Mouse (Mus musculus) layer of hippocampus, adult 9-10 months (tissue): ENCODE results near the gene Gpam.

Source experiments
- DNase-seq: peaks from one replicate; pipeline ENCODE4 v3.0.0; 2022; ENCODE audit warnings: low spot score

Gpam gene

GRCm38 (mm10) chr19:55101659-55102058, 25.4 kb downstream of the Gpam start:
- DNase-seq = no peak

GRCm38 (mm10) chr19:55100227-55101140, 26.6 kb downstream of the Gpam start:
- no peak for DNase-seq

GRCm38 (mm10) chr19:55099184-55100160, 27.6 kb downstream of the Gpam start:
- DNase-seq = peak; percentile 35

- DNase-seq = no peak
Observed at GRCm38 (mm10) chr19:55098409-55099183, 28.4 kb downstream of the Gpam start.

GRCm38 (mm10) chr19:55097396-55097967, 29.6 kb downstream of the Gpam start:
- DNase-seq = no peak

GRCm38 (mm10) chr19:55096666-55097065, 30.4 kb downstream of the Gpam start:
- DNase-seq = no peak

GRCm38 (mm10) chr19:55095547-55095946, 31.5 kb downstream of the Gpam start:
- no peak for DNase-seq

- DNase-seq = no peak
Observed at GRCm38 (mm10) chr19:55091602-55092413, 35.2 kb downstream of the Gpam start.

- DNase-seq = no peak
Observed at GRCm38 (mm10) chr19:55090885-55091284, 36.2 kb downstream of the Gpam start.

GRCm38 (mm10) chr19:55090142-55090541, 36.9 kb downstream of the Gpam start:
- no peak for DNase-seq

- no peak for DNase-seq
Observed at GRCm38 (mm10) chr19:55087776-55088175, 39.3 kb downstream of the Gpam start.

GRCm38 (mm10) chr19:55085857-55086185, 41.2 kb downstream of the Gpam start:
- DNase-seq = no peak

- no peak for DNase-seq
Observed at GRCm38 (mm10) chr19:55084971-55085856, 41.8 kb downstream of the Gpam start.

GRCm38 (mm10) chr19:55076822-55077221, 50.2 kb downstream of the Gpam start:
- DNase-seq = no peak

GRCm38 (mm10) chr19:55073004-55073403, 54.0 kb downstream of the Gpam start:
- DNase-seq = no peak

- DNase-seq = no peak
Observed at GRCm38 (mm10) chr19:55069054-55069453, 58.0 kb downstream of the Gpam start.

GRCm38 (mm10) chr19:55063272-55063671, 63.8 kb downstream of the Gpam start:
- DNase-seq = no peak

GRCm38 (mm10) chr19:55062501-55062900, 64.5 kb downstream of the Gpam start:
- DNase-seq = no peak

GRCm38 (mm10) chr19:55061951-55062350, 65.1 kb downstream of the Gpam start:
- DNase-seq = peak; percentile 26

GRCm38 (mm10) chr19:55061447-55061901, 65.6 kb downstream of the Gpam start:
- no peak for DNase-seq
